Mouse (Mus musculus) ES-E14 (cell line): ENCODE data around the gene Cth.

Source experiments
- CHD2 ChIP-seq: IDR thresholded peaks from 2 replicates; pipeline ENCODE4 v1.6.1; 2014; ENCODE audit warnings: mild to moderate bottlenecking, low read depth, low read length, inconsistent platforms
- HCFC1 ChIP-seq: IDR thresholded peaks from 2 replicates; pipeline ENCODE4 v1.6.1; 2012; ENCODE audit warnings: low read length, inconsistent platforms, borderline replicate concordance; ENCODE audit not compliant: insufficient read depth
- MAFK ChIP-seq: IDR thresholded peaks from 2 replicates; pipeline ENCODE4 v1.6.1; 2014; ENCODE audit warnings: mild to moderate bottlenecking, low read depth, low read length, inconsistent platforms; ENCODE audit not compliant: insufficient read depth
- ZC3H11A ChIP-seq: IDR thresholded peaks from 2 replicates; pipeline ENCODE4 v1.6.1; 2012; ENCODE audit warnings: low read depth, mild to moderate bottlenecking, inconsistent platforms, low read length, borderline replicate concordance

DNA sequence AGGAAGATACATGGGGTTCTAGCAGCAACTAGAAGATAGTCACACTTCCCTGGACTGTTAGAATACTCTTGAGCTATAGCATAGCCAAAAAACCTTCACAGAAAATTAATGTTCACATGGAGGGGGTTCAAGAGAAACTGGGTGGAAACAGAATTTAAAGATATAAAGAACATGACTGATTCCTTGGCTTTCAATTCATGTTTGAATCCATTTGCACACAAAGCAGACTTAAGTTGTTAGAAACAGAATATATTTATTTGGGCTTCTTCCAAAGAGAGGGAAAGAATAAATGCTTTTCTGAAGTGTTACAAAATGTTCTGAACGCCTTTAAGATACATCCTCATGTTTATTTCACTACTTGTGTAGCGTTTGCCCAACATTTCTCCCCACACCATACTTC lies 57.0 kb downstream of the Cth start:
- TF ChIP-seq CHD2 (no peak), HCFC1 (no peak), ZC3H11A (no peak), MAFK (no peak)
